Comparison of ENCODE assay signal across 24 mouse cellular contexts in genomic region chr5:88657868-88658267, GRCm38 (mm10). TPM values are rescaled to one million over a fixed set of nuclear protein-coding genes. Genes with fewer than 3 reads are reported as not detected.
DNase-seq lines count a peak whose midpoint lies in the region; ATAC-seq and TF ChIP-seq lines count a peak whose summit lies in the region.
"Had no signal": no experiment of that assay in that cellular context is flagged by ENCODE, and none has a peak within 500 bp of the region (broad histone marks: within the 10 kb centered on the region; RNA-seq: fewer than 3 reads in every experiment).

No protein-coding gene starts in this region.

- no peak for TF ChIP-seq EP300 in liver, postnatal 0 days (IDR thresholded peaks at IDR 0.05; ENCODE audit: low read depth)

- no peaks in the 10 kb centered on the region for H3K27me3 ChIP-seq in forebrain, embryonic 15.5 days
- H3K27me3 ChIP-seq in forebrain, embryonic 13.5 days: no peaks in the 10 kb centered on the region
- no peaks in the 10 kb centered on the region for H3K27me3 ChIP-seq in hindbrain, postnatal 0 days (ENCODE audit: insufficient read depth, low read length)
- H3K27me3 ChIP-seq in hindbrain, embryonic 10.5 days (ENCODE audit: insufficient read depth, poor library complexity, severe bottlenecking): no peaks in the 10 kb centered on the region
- H3K27me3 ChIP-seq in liver, postnatal 0 days (ENCODE audit: insufficient read depth, low read length): no peaks in the 10 kb centered on the region
- no peaks in the 10 kb centered on the region for H3K27me3 ChIP-seq in liver, embryonic 12.5 days (replicated peaks)
- H3K27me3 ChIP-seq: liver, embryonic 15.5 days; lung, embryonic 15.5 days had no signal

- H3K4me1 ChIP-seq in forebrain, embryonic 15.5 days: no peaks in the 10 kb centered on the region
- H3K4me1 ChIP-seq in forebrain, embryonic 13.5 days: no peaks in the 10 kb centered on the region
- H3K4me1 ChIP-seq in hindbrain, postnatal 0 days (ENCODE audit: insufficient read depth, low read length): no peaks in the 10 kb centered on the region
- H3K4me1 ChIP-seq in hindbrain, embryonic 10.5 days (replicated peaks): no peaks in the 10 kb centered on the region
- H3K4me1 ChIP-seq in liver, postnatal 0 days (ENCODE audit: insufficient read depth): no peaks in the 10 kb centered on the region
- H3K4me1 ChIP-seq in liver, embryonic 12.5 days: no peaks in the 10 kb centered on the region
- H3K4me1 ChIP-seq: liver, embryonic 15.5 days; lung, embryonic 15.5 days; midbrain, embryonic 10.5 days had no signal

- H3K9me3 ChIP-seq in forebrain, embryonic 15.5 days: no peaks in the 10 kb centered on the region
- no peaks in the 10 kb centered on the region for H3K9me3 ChIP-seq in forebrain, embryonic 13.5 days (replicated peaks)
- no peaks in the 10 kb centered on the region for H3K9me3 ChIP-seq in hindbrain, postnatal 0 days (ENCODE audit: low read length)
- no peaks in the 10 kb centered on the region for H3K9me3 ChIP-seq in hindbrain, embryonic 10.5 days
- no peaks in the 10 kb centered on the region for H3K9me3 ChIP-seq in liver, postnatal 0 days (ENCODE audit: low read length)
- no peaks in the 10 kb centered on the region for H3K9me3 ChIP-seq in liver, embryonic 12.5 days (replicated peaks)
- H3K9me3 ChIP-seq: G1E; liver, embryonic 15.5 days; lung, embryonic 15.5 days; midbrain, embryonic 10.5 days had no signal

- H3K27ac ChIP-seq in forebrain, embryonic 15.5 days (replicated peaks): no peak overlapping the region
- no peak overlapping the region for H3K27ac ChIP-seq in forebrain, embryonic 13.5 days
- H3K27ac ChIP-seq in hindbrain, postnatal 0 days: no peak overlapping the region
- no peak overlapping the region for H3K27ac ChIP-seq in hindbrain, embryonic 10.5 days
- H3K27ac ChIP-seq in liver, postnatal 0 days (ENCODE audit: low read depth): no peak overlapping the region
- no peak overlapping the region for H3K27ac ChIP-seq in liver, embryonic 12.5 days
- H3K27ac ChIP-seq: liver, embryonic 15.5 days; lung, embryonic 15.5 days; midbrain, embryonic 10.5 days had no signal

- TF ChIP-seq CTCF in hindbrain, postnatal 0 days (IDR thresholded peaks at IDR 0.05; ENCODE audit: low read depth): no peak
- TF ChIP-seq CTCF in liver, postnatal 0 days (IDR thresholded peaks at IDR 0.05; ENCODE audit: low read depth): no peak

- peaks cover 60% of the 10 kb centered on the region for H3K36me3 ChIP-seq in forebrain, embryonic 15.5 days
- peaks cover 80% of the 10 kb centered on the region for H3K36me3 ChIP-seq in forebrain, embryonic 13.5 days (ENCODE audit: poor library complexity, severe bottlenecking)
- peaks cover 24% of the 10 kb centered on the region for H3K36me3 ChIP-seq in hindbrain, postnatal 0 days (ENCODE audit: insufficient read depth, low read length)
- peaks cover 97% of the 10 kb centered on the region for H3K36me3 ChIP-seq in hindbrain, embryonic 10.5 days
- peaks cover 44% of the 10 kb centered on the region for H3K36me3 ChIP-seq in liver, postnatal 0 days (replicated peaks; ENCODE audit: insufficient read depth, low read length)
- H3K36me3 ChIP-seq in liver, embryonic 12.5 days: peaks cover 61% of the 10 kb centered on the region

- no peak overlapping the region for H3K9ac ChIP-seq in forebrain, embryonic 15.5 days (replicated peaks)
- H3K9ac ChIP-seq in forebrain, embryonic 13.5 days: no peak overlapping the region
- no peak overlapping the region for H3K9ac ChIP-seq in hindbrain, postnatal 0 days (replicated peaks; ENCODE audit: low read length)
- no peak overlapping the region for H3K9ac ChIP-seq in liver, postnatal 0 days (replicated peaks)
- H3K9ac ChIP-seq in liver, embryonic 12.5 days: no peak overlapping the region
- H3K9ac ChIP-seq: liver, embryonic 15.5 days; lung, embryonic 15.5 days had no signal

- no peak for DNase-seq in hindbrain, postnatal 0 days (ENCODE audit: low spot score)
- DNase-seq in hindbrain, embryonic 10.5 days (ENCODE audit: low spot score): no peak
- DNase-seq in liver, postnatal 0 days: no peak
- DNase-seq: adrenal gland, adult 8-10 months; cerebellum, adult 2 months; cerebellum, postnatal 14 days; gastrocnemius, postnatal 10 days; heart, postnatal 36 days; kidney, adult 8-10 months; kidney, postnatal 10 days; layer of hippocampus, postnatal 36 days; left cerebral cortex, postnatal 4 days; liver; thymus, adult 2 months; thymus, postnatal 36 days had no signal

- no peak overlapping the region for H3K4me2 ChIP-seq in forebrain, embryonic 15.5 days (replicated peaks)
- H3K4me2 ChIP-seq in forebrain, embryonic 13.5 days: no peak overlapping the region
- no peak overlapping the region for H3K4me2 ChIP-seq in hindbrain, postnatal 0 days (ENCODE audit: low read depth, low read length)
- no peak overlapping the region for H3K4me2 ChIP-seq in liver, postnatal 0 days (ENCODE audit: low read depth, low read length)
- no peak overlapping the region for H3K4me2 ChIP-seq in liver, embryonic 12.5 days
- H3K4me2 ChIP-seq: heart, embryonic 11.5 days; liver, embryonic 15.5 days; lung, embryonic 15.5 days had no signal

- 0 out of 2 replicates have a peak, but pooled peaks have one; percentile 14 for ATAC-seq in forebrain, embryonic 15.5 days (replicated peaks)
- no peak for ATAC-seq in forebrain, embryonic 13.5 days
- peak; percentile 46; the same call in 1 of the 2 replicates for ATAC-seq in hindbrain, postnatal 0 days
- peak; percentile 33; the same call in 1 of the 2 replicates for ATAC-seq in liver, postnatal 0 days
- no peak for ATAC-seq in liver, embryonic 12.5 days
- 0 out of 2 replicates have a peak, but pooled peaks have one; percentile 25 for ATAC-seq in granulocyte monocyte progenitor cell, adult 5-6 weeks (replicated peaks; ENCODE audit: poor library complexity, severe bottlenecking)

- WGBS in forebrain, embryonic 15.5 days: 92% methylated on average over 1 of the region's 1 CpGs
- 93% methylated on average over 1 of the region's 1 CpGs for WGBS in forebrain, embryonic 13.5 days
- WGBS in hindbrain, postnatal 0 days: 100% methylated on average over 1 of the region's 1 CpGs
- whole genome bisulfite sequencing in hindbrain, embryonic 10.5 days: 90% methylated on average over 1 of the region's 1 CpGs
- 100% methylated on average over 1 of the region's 1 CpGs for WGBS in liver, postnatal 0 days (ENCODE audit: insufficient replicate concordance)
- 97% methylated on average over 1 of the region's 1 CpGs for WGBS in liver, embryonic 12.5 days (ENCODE audit: insufficient replicate concordance)

- no peak overlapping the region for H3K4me3 ChIP-seq in forebrain, embryonic 15.5 days
- no peak overlapping the region for H3K4me3 ChIP-seq in forebrain, embryonic 13.5 days
- H3K4me3 ChIP-seq in hindbrain, postnatal 0 days (ENCODE audit: low read length): no peak overlapping the region
- H3K4me3 ChIP-seq in hindbrain, embryonic 10.5 days: no peak overlapping the region
- no peak overlapping the region for H3K4me3 ChIP-seq in liver, postnatal 0 days (ENCODE audit: low read depth, low read length)
- H3K4me3 ChIP-seq in liver, embryonic 12.5 days: no peak overlapping the region
- H3K4me3 ChIP-seq: liver, embryonic 15.5 days; lung, embryonic 15.5 days; midbrain, embryonic 10.5 days had no signal

RNA-seq across cellular contexts. Expression of gene Grsf1, which starts 18.1 kb away (rescaled TPM):
- 67.9 and 72.3 TPM in 2 replicates for polyA plus RNA-seq in forebrain, embryonic 15.5 days (2015; fragmentation: Nextera tagmentation; extraction: Ambion mirVana)
- 82.7 and 84.7 TPM in 2 replicates for polyA plus RNA-seq in forebrain, embryonic 13.5 days (2015; fragmentation: Nextera tagmentation; extraction: Ambion mirVana)
- total RNA-seq in hindbrain, postnatal 0 days (2014; rRNA removed): 39.9 and 48.8 TPM in 2 replicates
- polyA plus RNA-seq in hindbrain, postnatal 0 days (2015; fragmentation: Nextera tagmentation; extraction: Ambion mirVana): 60.7 and 61.8 TPM in 2 replicates
- 76.0 and 81.2 TPM in 2 replicates for polyA plus RNA-seq in hindbrain, embryonic 10.5 days (2016; fragmentation: Nextera tagmentation; extraction: Ambion mirVana)
- polyA plus RNA-seq in liver, postnatal 0 days (2015; fragmentation: Nextera tagmentation; extraction: Ambion mirVana): 35.9 and 42.0 TPM in 2 replicates
- 47.0 and 48.6 TPM in 2 replicates for polyA plus RNA-seq in liver, embryonic 12.5 days (2016; fragmentation: Nextera tagmentation; extraction: Ambion mirVana)
- 57.6 and 66.7 TPM in 2 replicates for total RNA-seq in granulocyte monocyte progenitor cell, adult 5-6 weeks (2014; fragmentation: Nextera tagmentation)
- 65.5 and 87.2 TPM in 2 replicates for total RNA-seq in granulocyte monocyte progenitor cell, adult 5-6 weeks (2017)

Comparison
In these comparisons a context has a peak if more than half of its experiments do, and no peak if none do; other contexts are left out.
1. ATAC-seq: peak in forebrain, embryonic 15.5 days (single experiment), hindbrain, postnatal 0 days (single experiment), liver, postnatal 0 days (single experiment) and granulocyte monocyte progenitor cell, adult 5-6 weeks (single experiment); none in forebrain, embryonic 13.5 days (single experiment) and liver, embryonic 12.5 days (single experiment).